Mouse (Mus musculus): ENCODE data around the gene Syt17. TPM values are rescaled to one million over a fixed set of nuclear protein-coding genes. Genes with fewer than 3 reads are reported as not detected.
"Not testable (repeated sequence)": the region's sequence is repeated elsewhere in the genome, so short reads cannot be mapped to it uniquely, and the experiment has no call there.

The Syt17 gene
- polyA plus RNA-seq, 1 experiment: 5.4 TPM

DNA sequence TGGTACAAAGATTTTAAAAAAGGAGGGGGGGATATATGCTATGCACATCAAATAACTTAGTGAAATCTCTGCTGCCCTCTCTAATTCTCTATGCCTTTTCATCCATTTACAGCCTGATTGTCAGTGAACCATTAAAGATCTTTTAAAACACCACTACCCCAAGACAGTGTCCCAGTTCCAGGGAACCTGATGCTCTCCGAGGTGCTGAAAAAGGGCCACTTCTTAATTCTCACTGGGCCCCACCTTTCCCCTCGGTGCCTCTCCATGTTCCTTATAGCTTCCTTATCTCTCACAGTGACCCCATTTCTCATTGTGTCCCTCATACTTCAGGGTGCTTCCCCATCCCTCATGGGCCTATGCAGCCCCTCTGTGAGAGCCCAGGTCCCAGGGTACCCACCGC lies 89.0 kb downstream of the Syt17 start:
- TF ChIP-seq E2F4 (IDR thresholded peaks at IDR 0.05; ENCODE audit: insufficient read depth) (no peak), TCF12 (IDR thresholded peaks at IDR 0.05; ENCODE audit: insufficient read depth, poor library complexity, severe bottlenecking) (no peak), SRF (IDR thresholded peaks at IDR 0.05; ENCODE audit: control insufficient read depth, insufficient read length, low read depth) (no peak), TCF3 (IDR thresholded peaks at IDR 0.05; ENCODE audit: insufficient read length, low read depth) (no peak), MAX (IDR thresholded peaks at IDR 0.05; ENCODE audit: low read depth) (no peak), CEBPB (IDR thresholded peaks at IDR 0.05; ENCODE audit: insufficient read depth, poor library complexity, severe bottlenecking) (no peak), POLR2A (IDR thresholded peaks at IDR 0.05; ENCODE audit: insufficient read length, low read depth) (no peak), POLR2AphosphoS2 (IDR thresholded peaks at IDR 0.05; ENCODE audit: insufficient read length, low read depth) (no peak), MYOG (IDR thresholded peaks at IDR 0.05; ENCODE audit: control insufficient read depth in 1 of 3, insufficient read depth in 1 of 3, insufficient read length in 2 of 3, low read depth in 2 of 3) (no peak), USF1 (IDR thresholded peaks at IDR 0.05; ENCODE audit: low read depth) (no peak), REST (IDR thresholded peaks at IDR 0.05; ENCODE audit: insufficient read depth, insufficient read length) (no peak), MYOD1 (IDR thresholded peaks at IDR 0.05; ENCODE audit: control insufficient read depth in 1 of 3, insufficient read length in 2 of 3, low read depth in 2 of 3) (no peak)
- Histone ChIP-seq H3K27me3 (ENCODE audit: control insufficient read depth, insufficient read depth, insufficient read length) (no peaks in the 10 kb centered on the region), H3ac (ENCODE audit: control insufficient read depth, insufficient read length) (no peak overlapping the region), H3K4me2 (ENCODE audit: low read depth) (no peak overlapping the region), H3K4me3 (no peak overlapping the region), H3K36me3 (ENCODE audit: control insufficient read depth, insufficient read depth) (no peaks in the 10 kb centered on the region), H3K79me2 (ENCODE audit: control insufficient read depth, insufficient read depth) (no peaks in the 10 kb centered on the region)

DNA sequence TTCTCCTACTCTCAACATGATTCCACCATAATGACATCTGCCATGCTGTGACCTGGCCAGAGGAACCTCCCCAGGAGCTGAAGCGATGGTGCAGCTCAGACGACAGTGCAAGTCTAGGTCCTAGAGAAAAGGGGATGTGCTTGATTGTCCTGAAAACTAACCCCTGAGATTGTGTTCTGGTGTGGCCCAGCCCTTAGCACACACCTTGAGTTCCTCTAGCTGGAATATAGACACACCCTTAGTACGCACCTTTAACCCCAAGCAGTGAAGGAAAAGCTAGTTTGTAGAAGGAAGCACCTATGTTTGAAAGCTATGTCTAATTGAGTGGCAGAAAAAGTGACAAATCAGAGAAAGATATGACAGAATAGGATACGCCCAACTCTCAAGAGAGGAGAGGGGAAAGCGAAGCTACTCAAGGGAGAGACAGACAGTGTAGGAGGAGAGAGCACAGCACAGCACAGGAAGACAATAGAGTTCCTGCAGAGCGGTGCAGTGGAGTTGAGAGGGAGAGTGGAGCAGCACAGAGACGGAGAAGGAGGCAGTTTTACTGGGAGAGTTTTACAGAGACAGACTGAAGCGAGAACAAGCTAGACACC lies 91.5 kb downstream of the Syt17 start:
- not testable (repeated sequence) for H3ac ChIP-seq (ENCODE audit: control insufficient read depth, insufficient read length); H3K4me3 ChIP-seq; H3K4me2 ChIP-seq (ENCODE audit: low read depth); H3K79me2 ChIP-seq (ENCODE audit: control insufficient read depth, insufficient read depth); H3K27me3 ChIP-seq (ENCODE audit: control insufficient read depth, insufficient read depth, insufficient read length); H3K36me3 ChIP-seq (ENCODE audit: control insufficient read depth, insufficient read depth)

DNA sequence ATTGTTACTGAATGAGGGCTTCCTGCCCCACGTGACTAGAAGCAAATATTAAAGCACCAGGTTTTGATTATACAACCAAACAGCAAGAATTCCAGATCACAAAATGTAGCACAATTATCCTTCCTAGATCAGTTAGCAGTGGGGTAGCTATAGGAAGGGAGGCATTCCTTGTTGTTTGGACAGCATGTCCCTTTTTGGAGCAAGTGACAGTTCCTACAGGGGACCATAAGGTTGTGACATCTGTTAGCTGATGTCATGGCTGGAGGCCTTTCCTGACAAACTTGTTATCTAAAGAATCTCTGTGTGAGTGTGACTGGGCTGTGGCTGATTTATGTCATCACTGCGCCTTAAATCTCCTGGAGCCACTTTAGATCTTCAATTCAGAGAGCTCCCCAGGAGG lies 97.2 kb downstream of the Syt17 start:
- Histone ChIP-seq H3K36me3 (ENCODE audit: control insufficient read depth, insufficient read depth) (no peaks in the 10 kb centered on the region), H3K27me3 (ENCODE audit: control insufficient read depth, insufficient read depth, insufficient read length) (no peaks in the 10 kb centered on the region), H3K4me2 (ENCODE audit: low read depth) (no peak overlapping the region), H3ac (ENCODE audit: control insufficient read depth, insufficient read length) (no peak overlapping the region), H3K4me3 (no peak overlapping the region), H3K79me2 (ENCODE audit: control insufficient read depth, insufficient read depth) (no peaks in the 10 kb centered on the region)
- TF ChIP-seq POLR2A (IDR thresholded peaks at IDR 0.05; ENCODE audit: insufficient read length, low read depth): no peak
- TF ChIP-seq TCF3 (IDR thresholded peaks at IDR 0.05; ENCODE audit: insufficient read length, low read depth): no peak
- no peak for TF ChIP-seq SRF (IDR thresholded peaks at IDR 0.05; ENCODE audit: control insufficient read depth, insufficient read length, low read depth)
- TF ChIP-seq POLR2AphosphoS2 (IDR thresholded peaks at IDR 0.05; ENCODE audit: insufficient read length, low read depth): no peak
- TF ChIP-seq USF1 (IDR thresholded peaks at IDR 0.05; ENCODE audit: low read depth): no peak
- TF ChIP-seq E2F4 (IDR thresholded peaks at IDR 0.05; ENCODE audit: insufficient read depth): no peak
- TF ChIP-seq TCF12 (IDR thresholded peaks at IDR 0.05; ENCODE audit: insufficient read depth, poor library complexity, severe bottlenecking): no peak
- no peak for TF ChIP-seq MYOD1 (IDR thresholded peaks at IDR 0.05; ENCODE audit: control insufficient read depth in 1 of 3, insufficient read length in 2 of 3, low read depth in 2 of 3)
- TF ChIP-seq MAX (IDR thresholded peaks at IDR 0.05; ENCODE audit: low read depth): no peak
- TF ChIP-seq CEBPB (IDR thresholded peaks at IDR 0.05; ENCODE audit: insufficient read depth, poor library complexity, severe bottlenecking): no peak
- TF ChIP-seq MYOG (IDR thresholded peaks at IDR 0.05; ENCODE audit: control insufficient read depth in 1 of 3, insufficient read depth in 1 of 3, insufficient read length in 2 of 3, low read depth in 2 of 3): no peak
- TF ChIP-seq REST (IDR thresholded peaks at IDR 0.05; ENCODE audit: insufficient read depth, insufficient read length): no peak

DNA sequence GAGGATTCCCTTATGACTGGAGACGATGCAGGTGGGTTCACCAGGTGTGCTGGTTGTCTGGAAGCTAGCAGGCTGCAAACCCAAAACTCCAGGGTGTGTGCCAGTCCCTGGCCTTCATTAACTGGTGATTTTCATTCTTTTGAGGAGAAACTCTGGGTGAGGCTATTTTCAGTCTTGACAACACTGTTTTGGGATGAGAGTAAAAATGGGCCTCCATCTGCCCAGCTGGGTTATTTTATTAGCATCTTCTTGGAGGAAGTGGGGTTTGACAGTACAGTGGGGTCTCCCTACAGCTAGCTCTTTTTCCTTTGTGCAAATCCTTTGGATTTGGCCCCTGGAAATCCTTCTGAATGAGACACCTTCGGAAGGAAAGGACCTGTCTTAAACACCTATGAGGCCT lies 101.1 kb downstream of the Syt17 start:
- no peak overlapping the region for H3K4me3 ChIP-seq
- no peaks in the 10 kb centered on the region for H3K79me2 ChIP-seq (ENCODE audit: control insufficient read depth, insufficient read depth)
- no peak for TF ChIP-seq MYOD1 (IDR thresholded peaks at IDR 0.05; ENCODE audit: control insufficient read depth in 1 of 3, insufficient read length in 2 of 3, low read depth in 2 of 3)
- TF ChIP-seq POLR2AphosphoS2 (IDR thresholded peaks at IDR 0.05; ENCODE audit: insufficient read length, low read depth): no peak
- no peak for TF ChIP-seq SRF (IDR thresholded peaks at IDR 0.05; ENCODE audit: control insufficient read depth, insufficient read length, low read depth)
- no peak for TF ChIP-seq TCF12 (IDR thresholded peaks at IDR 0.05; ENCODE audit: insufficient read depth, poor library complexity, severe bottlenecking)
- no peak for TF ChIP-seq REST (IDR thresholded peaks at IDR 0.05; ENCODE audit: insufficient read depth, insufficient read length)
- no peak for TF ChIP-seq USF1 (IDR thresholded peaks at IDR 0.05; ENCODE audit: low read depth)
- no peak for TF ChIP-seq CEBPB (IDR thresholded peaks at IDR 0.05; ENCODE audit: insufficient read depth, poor library complexity, severe bottlenecking)
- TF ChIP-seq POLR2A (IDR thresholded peaks at IDR 0.05; ENCODE audit: insufficient read length, low read depth): no peak
- TF ChIP-seq E2F4 (IDR thresholded peaks at IDR 0.05; ENCODE audit: insufficient read depth): no peak
- no peak for TF ChIP-seq MYOG (IDR thresholded peaks at IDR 0.05; ENCODE audit: control insufficient read depth in 1 of 3, insufficient read depth in 1 of 3, insufficient read length in 2 of 3, low read depth in 2 of 3)
- no peak for TF ChIP-seq TCF3 (IDR thresholded peaks at IDR 0.05; ENCODE audit: insufficient read length, low read depth)
- TF ChIP-seq MAX (IDR thresholded peaks at IDR 0.05; ENCODE audit: low read depth): no peak
- no peak overlapping the region for H3ac ChIP-seq (ENCODE audit: control insufficient read depth, insufficient read length)
- no peak overlapping the region for H3K4me2 ChIP-seq (ENCODE audit: low read depth)
- H3K36me3 ChIP-seq (ENCODE audit: control insufficient read depth, insufficient read depth): no peaks in the 10 kb centered on the region
- H3K27me3 ChIP-seq (ENCODE audit: control insufficient read depth, insufficient read depth, insufficient read length): no peaks in the 10 kb centered on the region

DNA sequence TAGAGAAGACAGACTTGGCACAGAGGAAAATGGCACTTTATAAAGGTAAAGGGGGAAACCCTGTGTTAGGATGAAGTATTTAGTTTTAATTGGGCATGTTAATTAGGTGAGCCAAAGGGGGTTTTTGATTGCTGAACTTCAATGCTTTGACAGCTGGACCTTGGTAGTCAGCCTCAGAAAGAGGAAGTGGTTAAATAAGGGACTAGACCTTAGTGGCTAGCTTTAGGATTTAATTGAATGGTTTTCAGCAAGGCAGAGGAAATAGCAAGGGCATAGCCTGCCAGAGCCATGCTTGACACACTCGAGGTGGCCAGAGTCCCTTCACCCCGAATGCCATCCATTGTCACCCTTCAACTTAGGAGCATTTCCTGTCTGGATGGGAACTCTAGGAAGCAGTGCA lies 101.6 kb downstream of the Syt17 start:
- Histone ChIP-seq H3K36me3 (ENCODE audit: control insufficient read depth, insufficient read depth) (no peaks in the 10 kb centered on the region), H3K4me2 (ENCODE audit: low read depth) (no peak overlapping the region), H3ac (ENCODE audit: control insufficient read depth, insufficient read length) (no peak overlapping the region), H3K4me3 (no peak overlapping the region), H3K27me3 (ENCODE audit: control insufficient read depth, insufficient read depth, insufficient read length) (no peaks in the 10 kb centered on the region), H3K79me2 (ENCODE audit: control insufficient read depth, insufficient read depth) (no peaks in the 10 kb centered on the region)
- TF ChIP-seq POLR2AphosphoS2 (IDR thresholded peaks at IDR 0.05; ENCODE audit: insufficient read length, low read depth) (no peak), E2F4 (IDR thresholded peaks at IDR 0.05; ENCODE audit: insufficient read depth) (no peak)
